Mouse (Mus musculus) gastrocnemius, postnatal 4 days (tissue): ENCODE measurements around the gene Vmn1r139. TPM values are rescaled to one million over a fixed set of nuclear protein-coding genes. Genes with fewer than 3 reads are reported as not detected.
"Not testable (repeated sequence)": the region's sequence is repeated elsewhere in the genome, so short reads cannot be mapped to it uniquely, and the experiment has no call there.

Experiments used
- DNase-seq, 2 experiments: peaks; one replicate each; pipeline ENCODE4 v3.0.0; 2021 to 2022; ENCODE audit warnings: low spot score in 2 of 2, mixed read lengths in 2 of 2
- long read RNA-seq, 2 experiments: library from polyadenylated mRNA; stranded (forward); transcript quantifications; one replicate each; pipeline ENCODE4 v2.0.0; 2021
- total RNA-seq, 2 experiments: library from RNA; stranded (reverse); gene quantifications; 2 replicates each; pipeline ENCODE4 v1.2.3; 2021

Gene Vmn1r139
- not detected for total RNA-seq
- long read RNA-seq, experiment 1 = 0 reads
- long read RNA-seq, experiment 2 = 0 reads

DNA sequence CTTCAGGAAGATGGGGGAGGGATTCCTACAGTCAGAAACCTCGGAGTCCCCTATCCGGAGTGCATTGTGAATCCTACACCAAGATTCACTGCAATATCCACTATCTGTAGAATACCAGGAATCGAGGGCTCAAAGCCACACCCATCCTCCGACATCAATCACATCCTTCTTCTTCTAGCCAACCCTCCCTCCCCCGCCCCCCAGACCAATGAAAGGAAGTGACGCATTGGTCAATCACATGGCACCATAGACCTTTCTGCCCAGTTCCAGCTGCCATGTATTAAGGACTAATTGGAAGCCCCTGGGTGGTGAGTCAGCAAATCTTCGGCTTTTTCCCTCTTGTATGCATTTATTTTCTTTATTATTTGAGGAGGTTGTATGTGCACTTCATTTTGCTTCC lies at the start of gene Vmn1r139:
TSS of gene Vmn1r139 (plus strand) at position 301 of the 400 bp plus-strand sequence.
- DNase-seq = not testable (repeated sequence)

- DNase-seq = not testable (repeated sequence)
These were observed 40.1 kb upstream of the Vmn1r139 start, which contains the start of gene Vmn1r138 for GRCm38 (mm10) chr7:22028797-22029196. Gene Vmn1r138, minus strand, starts transcription at chr7:22028897.

DNA sequence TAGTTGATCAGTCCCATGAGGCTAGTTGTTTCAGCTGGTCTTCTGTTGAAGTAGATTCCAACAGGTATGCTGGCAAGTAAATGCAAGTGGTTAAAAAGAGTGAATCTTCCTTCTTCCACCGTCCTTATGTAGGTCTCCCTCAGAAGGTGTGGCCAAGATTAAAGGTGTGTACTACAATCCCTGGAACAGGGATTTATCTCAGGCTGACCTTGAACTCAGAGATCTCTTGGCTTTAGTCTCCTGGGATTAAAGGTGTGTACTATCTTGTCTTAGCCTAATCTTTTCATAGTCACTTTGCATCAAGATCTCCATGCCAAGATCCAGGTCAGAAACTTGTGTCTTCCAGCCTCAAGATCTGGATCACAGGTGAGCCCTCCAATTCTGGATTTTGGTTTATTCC lies 12.7 kb upstream of the Vmn1r139 start, which contains the start of gene Gm6176:
TSS of gene Gm6176 (minus strand) at position 101 of the 400 bp plus-strand sequence.
- DNase-seq = not testable (repeated sequence)

DNA sequence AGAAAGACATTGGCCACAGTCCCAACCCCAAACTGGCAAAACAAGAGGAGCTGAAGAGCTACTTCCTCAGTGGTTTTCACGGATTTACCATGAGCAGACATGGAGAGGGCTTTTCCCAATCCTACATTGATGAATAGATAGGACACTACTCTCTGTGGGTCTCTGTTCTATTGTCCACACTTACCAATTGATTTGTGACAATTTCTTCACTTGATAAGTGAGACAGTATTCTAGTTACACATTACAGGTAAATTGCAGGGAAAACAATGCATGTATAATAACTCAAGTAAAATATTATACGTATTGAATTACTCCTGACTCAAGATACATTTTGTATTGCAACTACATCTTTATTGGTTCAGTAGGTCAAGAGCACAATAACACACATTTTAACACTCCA lies 49.3 kb downstream of the Vmn1r139 start, which contains the start of gene Gm16451:
TSS of gene Gm16451 (minus strand) at position 101 of the 400 bp plus-strand sequence.
- not testable (repeated sequence) for DNase-seq

GRCm38 (mm10) chr7:22134641-22135040 lies 65.8 kb downstream of the Vmn1r139 start, which contains the start of gene Gm10666:
Gene Gm10666, minus strand, starts transcription at chr7:22134741.
- not testable (repeated sequence) for DNase-seq

Other genes starting within 250 kb of the Vmn1r139 start
- gene Vmn1r135, start 236.7 kb upstream of the Vmn1r139 start, total RNA-seq = not detected
- gene Gm5725, start 224.8 kb upstream of the Vmn1r139 start, total RNA-seq = not detected
- gene Gm5891, start 147.8 kb upstream of the Vmn1r139 start, total RNA-seq = not detected
- gene Vmn1r137, start 74.5 kb upstream of the Vmn1r139 start, total RNA-seq = not detected
- not detected for gene Vmn1r138, start 40.2 kb upstream of the Vmn1r139 start, total RNA-seq
- gene Gm6176, start 12.8 kb upstream of the Vmn1r139 start, total RNA-seq = not detected
- not detected for gene Gm16451, start 49.2 kb downstream of the Vmn1r139 start, total RNA-seq
- gene Gm10666, start 65.7 kb downstream of the Vmn1r139 start, total RNA-seq = not detected
- gene Vmn1r142, start 95.0 kb downstream of the Vmn1r139 start, total RNA-seq = not detected
- gene Vmn1r143, start 120.3 kb downstream of the Vmn1r139 start, total RNA-seq = not detected
- not detected for gene Gm8653, start 132.2 kb downstream of the Vmn1r139 start, total RNA-seq
- not detected for gene Gm8453, start 160.4 kb downstream of the Vmn1r139 start, total RNA-seq